Mouse (Mus musculus) inflammation-experienced regulatory T-cells, adult 6 months (primary cell): ENCODE data around the gene Psmb1. TPM values are rescaled to one million over a fixed set of nuclear protein-coding genes. Genes with fewer than 3 reads are reported as not detected.
"Not testable (repeated sequence)": the region's sequence is repeated elsewhere in the genome, so short reads cannot be mapped to it uniquely, and the experiment has no call there.

ENCODE experiments used
- ATAC-seq: one replicate; pipeline ENCODE4 v1.8.0; 2017
- polyA plus RNA-seq, 3 experiments: library from polyadenylated mRNA; unstranded; fragments of 100-300 nt; shearing (Covaris generic); gene quantifications; one replicate each; pipeline ENCODE4 v1.2.1; 2017

Psmb1 gene
- polyA plus RNA-seq = 100 to 1,000 TPM; 370 to 432 (median 370) TPM

- peak; percentile 88 for ATAC-seq
Measured at GRCm38 (mm10) chr17:15499656-15500394, at the start of gene Psmb1, which contains the start of gene Tbp. Gene Psmb1, minus strand, starts transcription at chr17:15499751. Gene Tbp, plus strand, starts transcription at chr17:15499888.

- ATAC-seq = no peak
Measured at GRCm38 (mm10) chr17:15546440-15546839, 46.9 kb upstream of the Psmb1 start.

GRCm38 (mm10) chr17:15543868-15544267 is 44.3 kb upstream of the Psmb1 start:
- not testable (repeated sequence) for ATAC-seq

- ATAC-seq = no peak
Measured at GRCm38 (mm10) chr17:15540309-15540708, 40.8 kb upstream of the Psmb1 start.

- ATAC-seq = peak; percentile 10
Measured at GRCm38 (mm10) chr17:15536457-15536904, 36.9 kb upstream of the Psmb1 start.

- peak; percentile 84 for ATAC-seq
Measured at GRCm38 (mm10) chr17:15535943-15536342, 36.4 kb upstream of the Psmb1 start.

- ATAC-seq = no peak
Measured at GRCm38 (mm10) chr17:15535162-15535800, 35.7 kb upstream of the Psmb1 start.

- no peak for ATAC-seq
Measured at GRCm38 (mm10) chr17:15530141-15530540, 30.6 kb upstream of the Psmb1 start.

- no peak for ATAC-seq
Measured at GRCm38 (mm10) chr17:15528887-15529286, 29.3 kb upstream of the Psmb1 start.

GRCm38 (mm10) chr17:15527811-15528136 is 28.2 kb upstream of the Psmb1 start:
- ATAC-seq = no peak

- peak; percentile 97 for ATAC-seq
Measured at GRCm38 (mm10) chr17:15526986-15527810, 27.6 kb upstream of the Psmb1 start, which contains the start of gene Pdcd2. Gene Pdcd2, minus strand, starts transcription at chr17:15527301.

- ATAC-seq = no peak
Measured at GRCm38 (mm10) chr17:15526304-15526703, 26.8 kb upstream of the Psmb1 start.

GRCm38 (mm10) chr17:15518766-15519165 is 19.2 kb upstream of the Psmb1 start:
- ATAC-seq = peak; percentile 81

- peak; percentile 27 for ATAC-seq
Measured at GRCm38 (mm10) chr17:15518186-15518585, 18.6 kb upstream of the Psmb1 start.

GRCm38 (mm10) chr17:15517776-15518175 is 18.2 kb upstream of the Psmb1 start:
- ATAC-seq = no peak

GRCm38 (mm10) chr17:15510694-15511093 is 11.1 kb upstream of the Psmb1 start:
- ATAC-seq = no peak

GRCm38 (mm10) chr17:15498753-15499113 is 818 bp downstream of the Psmb1 start:
- no peak for ATAC-seq

- peak; percentile 78 for ATAC-seq
Measured at GRCm38 (mm10) chr17:15497882-15498752, 1.4 kb downstream of the Psmb1 start.

GRCm38 (mm10) chr17:15490542-15490941 is 9.0 kb downstream of the Psmb1 start:
- no peak for ATAC-seq

GRCm38 (mm10) chr17:15472671-15473070 is 26.9 kb downstream of the Psmb1 start:
- no peak for ATAC-seq

- peak; percentile 77 for ATAC-seq
Measured at GRCm38 (mm10) chr17:15467669-15468068, 31.9 kb downstream of the Psmb1 start.

- ATAC-seq = no peak
Measured at GRCm38 (mm10) chr17:15461921-15462495, 37.5 kb downstream of the Psmb1 start.
